Mouse (Mus musculus) right cerebral cortex, postnatal 4 days (tissue): ENCODE measurements around the gene Adcy6.
"Not testable (repeated sequence)": the region's sequence is repeated elsewhere in the genome, so short reads cannot be mapped to it uniquely, and the experiment has no call there.

Experiments used
- DNase-seq: peaks from one replicate; pipeline ENCODE4 v3.0.0-alpha.2; 2022

Adcy6 gene

DNA sequence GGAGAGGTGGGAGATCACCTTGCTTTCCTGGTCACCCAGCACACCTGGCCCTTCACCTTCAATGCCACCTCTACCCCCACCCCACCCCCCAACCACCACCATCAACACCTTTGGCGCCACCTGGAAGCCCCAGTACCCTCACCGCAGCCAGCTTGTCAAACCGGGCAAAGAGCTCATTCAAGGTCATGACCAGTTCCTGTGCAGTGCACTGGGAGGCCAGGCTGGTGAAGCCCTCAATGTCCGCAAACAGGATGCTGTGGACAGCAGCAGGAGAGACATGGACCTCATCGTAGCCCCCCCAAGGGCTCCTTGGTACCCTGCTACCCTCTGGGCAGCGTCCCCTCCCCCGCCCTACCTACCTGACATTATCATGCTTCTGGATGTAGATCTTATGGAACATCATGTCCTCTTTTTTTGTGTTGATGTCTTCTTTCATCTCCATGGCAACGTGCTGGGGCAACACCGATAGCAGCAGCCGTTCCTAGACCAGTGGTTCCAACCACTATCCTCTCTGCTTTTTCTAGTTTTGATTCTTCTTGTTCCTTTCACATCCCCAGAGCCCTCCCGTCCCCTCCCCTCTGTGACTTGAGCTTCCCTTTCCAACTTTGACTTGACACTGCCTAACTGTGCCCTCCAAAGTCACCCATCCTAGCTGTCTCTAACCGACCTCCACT, 9.7 kb downstream of the Adcy6 start:
- DNase-seq: no peak

DNA sequence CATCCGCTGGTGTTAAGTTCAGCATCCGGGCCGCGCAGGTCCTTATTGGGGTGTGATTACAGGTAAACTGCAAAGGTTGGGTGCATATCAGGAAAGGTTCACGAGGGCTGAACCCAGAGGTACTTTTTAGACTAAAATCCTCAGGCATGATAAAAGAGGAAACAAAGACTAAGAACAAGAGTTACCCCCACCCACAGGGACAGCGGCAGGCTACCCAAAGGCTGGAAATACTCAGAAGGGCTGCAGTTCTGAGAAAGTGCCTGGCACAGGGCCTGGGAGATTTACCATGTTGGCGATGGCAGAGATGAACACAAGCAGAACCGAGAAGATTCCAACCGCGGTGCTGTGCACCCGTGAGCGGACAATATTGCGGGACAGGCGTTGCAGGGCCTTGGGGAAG, 13.3 kb downstream of the Adcy6 start:
- no peak for DNase-seq

DNA sequence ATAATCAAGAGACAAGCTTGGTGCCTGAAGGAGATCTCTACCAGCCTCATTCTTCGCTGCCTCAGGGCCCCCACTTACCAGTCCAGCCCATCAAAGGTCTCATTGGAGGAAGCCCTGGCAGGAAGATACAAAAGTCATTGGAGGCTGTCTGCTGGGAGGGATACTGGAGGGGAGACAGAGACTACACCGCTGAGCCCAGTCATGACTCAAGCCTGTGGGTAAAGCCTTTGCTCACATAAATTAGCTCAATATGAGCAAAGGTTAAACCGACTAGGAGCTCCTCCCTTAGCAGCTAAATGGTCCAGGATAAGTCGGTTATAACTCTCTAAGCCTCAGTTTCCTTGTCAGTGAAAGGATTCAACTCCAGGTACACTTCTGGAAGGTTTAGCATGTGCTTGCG, 14.8 kb downstream of the Adcy6 start:
- DNase-seq: no peak

DNA sequence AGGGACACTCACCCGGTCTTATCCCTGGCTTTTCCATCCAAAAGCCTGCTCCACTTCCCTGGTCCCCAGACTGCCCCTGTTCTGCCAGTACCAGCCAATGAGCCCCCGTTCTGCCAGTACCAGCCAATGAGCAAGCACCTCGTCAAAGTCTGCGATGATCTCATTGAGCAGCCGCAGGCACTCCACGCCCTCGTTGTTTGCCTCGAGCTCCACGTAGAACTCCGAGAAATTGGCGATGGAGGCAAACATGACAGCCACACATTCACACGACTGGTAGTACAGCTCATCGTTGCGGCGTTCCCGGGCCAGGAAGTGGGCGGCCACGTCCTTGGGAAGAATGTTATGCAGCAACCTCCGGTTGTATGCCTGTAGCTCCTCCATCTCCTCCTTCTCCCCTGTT, 15.7 kb downstream of the Adcy6 start:
- DNase-seq: no peak

DNA sequence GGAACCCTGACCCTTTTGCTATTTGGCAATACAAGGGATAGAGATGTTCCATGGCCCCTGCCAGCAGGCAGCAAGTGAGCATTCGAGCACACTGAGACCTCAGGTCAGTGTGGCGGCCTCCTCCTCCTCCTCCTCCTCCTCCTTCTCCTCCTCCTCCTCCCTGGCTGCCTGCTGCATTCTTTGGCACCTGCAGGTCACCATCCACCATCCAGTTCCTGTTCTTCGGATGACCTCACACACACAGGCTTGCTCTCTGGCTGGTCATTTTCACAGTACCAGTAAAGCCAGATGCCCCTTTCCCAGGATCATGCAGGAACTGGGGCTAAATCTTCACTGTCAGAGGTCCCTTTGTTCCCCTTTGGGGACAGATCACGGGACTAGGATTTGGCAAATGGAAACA, 18.5 kb downstream of the Adcy6 start:
- no peak for DNase-seq

DNA sequence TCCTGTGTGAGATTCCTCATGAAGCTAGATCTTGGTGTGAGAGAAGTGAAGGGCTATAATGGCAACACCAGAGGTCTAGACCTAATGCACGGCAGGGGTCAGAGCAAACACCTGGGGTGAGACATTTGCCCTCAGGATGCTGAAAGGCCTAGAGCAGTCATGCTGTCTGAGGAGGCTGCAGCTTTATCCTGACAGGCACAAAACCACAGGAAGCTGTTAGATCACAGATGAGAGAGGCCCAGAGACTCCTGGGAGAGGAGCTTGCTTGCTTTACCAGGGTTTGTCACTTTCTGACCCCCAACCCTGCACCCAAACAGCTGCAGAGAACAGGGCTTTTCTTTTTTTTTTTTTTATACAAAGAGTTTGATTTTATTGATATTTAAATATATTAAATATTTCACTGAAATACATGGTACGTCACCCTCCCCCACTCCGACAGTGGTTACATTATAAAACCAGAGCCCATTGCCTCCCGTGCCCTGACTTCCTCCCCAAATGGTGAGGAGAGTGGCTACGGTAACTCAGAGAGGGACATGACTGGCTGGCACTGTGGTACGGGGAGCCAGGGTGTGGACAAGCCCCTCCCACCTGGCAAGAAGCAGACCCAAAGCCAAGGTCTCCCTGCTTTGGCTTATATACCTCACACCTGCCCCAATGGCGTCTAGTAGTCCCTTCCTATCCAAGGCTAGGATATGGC, 20.1 kb downstream of the Adcy6 start:
- DNase-seq: no peak

DNA sequence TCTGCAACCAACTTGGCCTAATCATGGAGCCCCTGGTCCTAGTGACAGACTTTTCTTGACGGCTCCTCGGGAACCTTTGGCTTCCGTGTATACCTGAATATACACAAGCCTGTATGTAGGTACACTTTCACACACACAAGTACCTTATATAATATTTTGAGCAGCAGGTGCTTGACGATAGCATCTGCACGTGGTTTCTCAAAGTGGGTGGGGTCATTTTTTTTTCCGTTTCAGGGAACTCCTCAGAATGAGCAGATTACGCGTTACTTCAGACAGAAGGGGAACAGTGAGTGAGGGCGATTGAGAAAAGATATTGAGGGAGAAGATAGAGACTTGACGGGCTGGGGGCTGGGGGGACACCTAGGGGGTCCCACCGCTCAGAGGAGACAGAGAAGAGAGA, 22.1 kb downstream of the Adcy6 start:
- no peak for DNase-seq

DNA sequence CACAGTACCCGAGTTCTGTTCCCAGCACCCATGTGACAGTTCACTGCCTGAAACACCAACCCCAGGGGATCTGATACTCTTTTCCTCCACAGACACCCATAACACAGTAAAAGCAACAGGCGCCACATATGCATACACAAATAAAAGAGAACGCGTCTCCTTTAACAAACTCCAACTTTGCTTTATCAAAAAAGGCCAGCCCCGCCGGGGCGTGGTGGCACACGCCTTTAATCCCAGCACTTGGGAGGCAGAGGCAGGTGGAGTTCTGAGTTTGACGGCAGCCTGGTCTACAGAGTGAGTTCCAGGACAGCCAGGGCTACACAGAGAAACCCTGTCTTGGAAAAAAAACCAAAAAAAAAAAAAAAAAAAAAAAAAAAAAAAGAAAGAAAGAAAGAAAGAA, 23.7 kb downstream of the Adcy6 start:
- not testable (repeated sequence) for DNase-seq

DNA sequence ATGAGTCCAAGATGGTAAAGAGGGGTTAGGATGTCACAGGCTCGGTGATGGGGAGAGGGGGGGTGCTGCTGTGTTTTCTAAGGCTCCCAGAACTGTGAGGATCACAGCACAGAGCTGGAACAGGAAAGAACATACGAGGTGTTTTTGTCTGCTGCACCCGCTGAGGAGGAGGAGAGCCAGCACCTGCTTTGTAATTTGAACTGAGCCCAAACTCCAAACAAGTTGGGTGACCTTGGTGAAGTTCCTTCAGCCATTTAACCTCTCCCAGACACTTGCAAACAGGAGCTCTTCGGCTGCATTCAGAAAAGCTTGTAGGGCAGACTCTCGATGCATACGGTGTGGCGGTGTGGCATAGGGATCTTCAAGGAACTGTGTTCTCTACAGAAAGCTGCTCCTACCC, 24.5 kb downstream of the Adcy6 start:
- DNase-seq: no peak

DNA sequence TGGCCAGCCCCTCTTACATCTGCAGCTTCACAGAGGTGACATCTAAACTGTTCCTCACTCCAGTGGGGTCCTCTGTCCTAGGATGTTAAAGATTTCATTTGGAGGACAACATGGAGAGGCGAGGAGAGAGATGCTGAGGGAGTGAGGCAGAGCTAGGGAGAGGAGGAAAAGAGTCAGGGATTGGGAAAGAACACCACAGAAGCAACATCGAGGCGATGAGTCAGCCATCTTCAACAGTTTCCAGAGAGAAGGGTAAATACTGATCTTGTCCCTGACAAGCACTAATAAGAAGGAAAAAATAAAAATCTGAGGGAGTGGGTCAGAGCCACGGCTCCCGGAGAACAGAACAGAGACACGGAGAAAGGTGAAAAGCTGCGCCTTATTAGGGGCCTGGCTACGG, 26.9 kb downstream of the Adcy6 start:
- no peak for DNase-seq

DNA sequence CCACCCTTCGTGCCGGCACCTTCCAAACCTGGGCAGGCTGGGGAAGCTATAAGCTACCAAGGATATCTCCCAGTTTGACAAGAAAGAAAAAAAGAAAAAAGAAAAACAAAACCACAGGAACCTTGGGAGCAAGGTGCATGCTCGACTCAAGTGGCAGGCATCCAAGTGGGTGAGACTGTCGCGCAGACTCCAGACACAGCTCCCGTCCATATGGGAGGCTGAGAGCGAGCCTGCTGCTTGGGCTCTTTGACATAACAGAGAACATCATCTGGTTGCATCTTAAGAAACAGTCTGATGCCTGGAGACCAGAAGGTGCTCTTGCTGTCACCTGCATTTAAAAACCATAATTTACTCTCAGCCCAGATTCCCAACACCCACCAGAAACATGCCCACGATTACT, 27.5 kb downstream of the Adcy6 start:
- DNase-seq: no peak

DNA sequence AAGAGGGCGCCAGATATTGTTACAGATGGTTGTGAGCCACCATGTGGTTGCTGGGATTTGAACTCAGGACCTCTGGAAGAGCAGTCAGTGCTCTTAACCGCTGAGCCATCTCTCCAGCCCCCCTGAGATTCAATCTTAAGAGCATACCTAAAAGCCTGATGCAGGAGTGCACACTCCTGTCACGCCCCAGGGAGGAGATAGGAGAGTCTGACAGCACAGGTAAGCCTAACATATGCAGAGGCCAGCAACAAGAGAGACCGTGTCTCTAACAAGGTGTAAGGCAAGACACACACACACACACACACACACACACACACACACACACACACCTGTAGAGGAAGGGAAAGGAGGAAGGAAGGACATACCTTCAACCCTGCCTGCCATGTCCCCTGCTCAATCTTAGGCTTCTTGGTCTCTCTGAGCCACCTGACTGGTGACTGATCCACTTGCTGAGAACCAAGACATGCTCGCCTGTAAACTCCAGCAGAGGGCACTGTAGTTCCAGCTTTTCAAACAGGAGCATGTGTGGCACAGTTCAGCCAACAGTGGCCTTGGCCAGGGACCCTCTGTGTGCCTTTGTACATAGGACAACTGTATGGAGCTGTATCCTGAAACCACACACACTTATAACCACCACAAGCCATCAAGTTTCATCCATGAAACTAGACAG, 29.9 kb downstream of the Adcy6 start:
- DNase-seq: peak; percentile 70

DNA sequence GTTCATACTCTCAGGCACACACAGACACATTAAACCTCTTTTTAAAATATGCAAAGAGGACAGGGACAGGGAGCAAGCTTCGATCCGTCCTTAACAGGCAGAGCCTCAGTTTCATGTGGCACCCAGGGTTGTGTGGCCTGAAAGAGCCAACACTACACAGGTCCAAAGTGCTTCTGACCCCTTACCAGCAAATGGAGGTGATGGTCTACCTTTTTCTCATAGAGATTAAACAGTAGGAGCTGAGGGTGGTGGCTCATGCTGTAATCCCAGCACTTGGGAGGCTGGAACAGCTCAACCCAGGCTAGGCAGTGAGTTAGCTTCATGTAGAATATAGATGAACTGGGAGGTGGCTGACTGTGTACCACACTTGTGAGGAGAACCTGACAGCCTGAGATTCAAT, 30.6 kb downstream of the Adcy6 start:
- DNase-seq: no peak

DNA sequence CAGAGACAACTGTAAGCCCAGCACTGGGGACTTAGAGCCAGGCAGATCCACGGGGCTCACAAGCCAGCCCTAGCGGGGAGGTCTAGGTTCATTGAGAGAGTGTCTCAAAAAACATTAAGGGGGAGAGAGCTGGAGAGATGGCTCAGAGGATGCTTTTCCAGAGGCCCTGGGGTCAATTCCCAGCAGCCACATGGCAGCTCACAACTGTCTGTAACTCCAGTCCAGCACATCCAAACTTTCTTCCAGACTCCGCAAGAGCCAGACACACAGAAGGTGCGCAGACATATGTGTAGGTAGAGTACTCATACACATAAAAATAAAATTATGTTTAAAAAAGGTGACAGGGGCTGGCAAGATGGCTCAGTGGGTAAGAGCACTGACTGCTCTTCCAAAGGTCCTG, 36.6 kb downstream of the Adcy6 start:
- no peak for DNase-seq

DNA sequence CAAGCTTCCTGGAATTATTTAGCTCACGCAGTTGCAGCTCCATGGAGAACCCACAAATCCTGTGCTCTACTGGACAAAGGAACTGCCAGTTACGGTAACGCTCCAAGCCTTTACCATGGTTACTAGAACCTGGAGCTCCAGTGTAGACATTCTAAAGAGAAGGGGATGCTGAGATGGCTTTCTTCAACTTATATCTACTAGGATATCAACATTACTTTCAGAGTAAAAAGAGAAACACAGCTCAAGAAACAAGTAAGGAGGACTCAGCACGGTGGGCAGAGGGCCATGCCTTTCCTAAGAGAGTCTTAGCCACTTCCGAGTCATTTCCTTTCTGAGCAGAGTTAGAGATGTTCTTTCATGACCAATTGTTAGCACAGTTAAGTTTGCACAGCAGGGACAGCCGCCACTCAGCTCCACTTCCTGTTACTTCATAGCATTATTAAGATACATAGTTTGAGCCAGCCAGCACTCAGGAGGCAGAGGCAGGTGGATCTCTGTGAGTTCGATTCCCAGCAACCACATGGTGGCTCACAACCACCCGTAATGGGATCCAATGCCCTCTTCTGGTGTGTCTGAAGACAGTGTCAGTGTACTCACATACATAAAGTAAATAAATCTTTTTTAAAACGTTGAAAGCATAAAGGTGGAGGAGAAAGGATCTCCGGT, 38.9 kb downstream of the Adcy6 start, which contains the start of the genes Ccnt1 and 4930415O20Rik:
Gene Ccnt1, minus strand, starts transcription at position 51 of the 666 bp plus-strand sequence.
Gene 4930415O20Rik, plus strand, starts transcription at position 132 of the 666 bp plus-strand sequence.
- no peak for DNase-seq

DNA sequence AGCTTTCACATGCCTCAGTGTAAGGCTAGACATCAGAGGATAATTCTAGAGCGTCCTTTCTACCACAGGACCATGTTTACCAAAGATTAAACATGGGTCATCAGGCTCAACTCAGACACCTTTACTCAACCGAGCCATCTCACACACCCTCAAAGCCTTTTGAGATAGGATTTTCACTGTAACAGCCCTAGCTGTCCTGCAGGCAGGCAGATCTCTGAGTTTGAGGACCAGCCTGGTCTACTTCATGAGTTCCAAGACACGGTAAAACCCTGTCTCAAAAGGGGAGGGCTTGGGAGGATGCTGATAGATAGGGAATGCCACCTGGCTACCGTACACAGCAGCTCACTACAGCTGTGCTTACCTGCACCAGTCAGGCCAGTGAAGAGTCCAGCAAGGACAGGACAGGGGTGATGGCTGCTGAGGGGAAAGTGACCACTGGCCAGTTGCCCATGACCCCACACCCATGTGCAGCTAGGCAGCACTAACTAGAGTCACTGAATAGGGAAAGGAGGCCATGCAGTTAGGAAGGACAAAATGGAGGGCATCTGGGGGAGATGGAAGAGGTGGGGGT, 40.0 kb downstream of the Adcy6 start:
- no peak for DNase-seq

DNA sequence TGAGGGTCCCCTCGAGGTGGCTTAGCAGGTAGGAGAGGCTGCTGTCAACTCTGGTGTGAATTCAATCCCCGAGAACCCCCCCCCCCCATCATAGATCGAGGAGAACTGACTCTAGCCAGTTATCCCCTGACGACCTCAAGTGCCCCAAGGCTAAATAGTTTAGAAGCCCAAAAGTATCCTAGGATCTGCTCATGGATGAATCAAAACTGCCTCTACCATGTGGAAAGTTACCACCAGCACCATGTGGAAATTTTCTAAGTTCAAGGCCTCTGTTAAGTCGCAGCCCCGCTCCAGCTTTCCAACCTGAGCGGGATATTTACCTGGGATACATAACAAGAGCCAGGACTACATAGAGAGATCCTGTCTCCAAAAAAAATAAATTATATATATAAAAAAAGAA, 40.7 kb downstream of the Adcy6 start:
- DNase-seq: no peak

DNA sequence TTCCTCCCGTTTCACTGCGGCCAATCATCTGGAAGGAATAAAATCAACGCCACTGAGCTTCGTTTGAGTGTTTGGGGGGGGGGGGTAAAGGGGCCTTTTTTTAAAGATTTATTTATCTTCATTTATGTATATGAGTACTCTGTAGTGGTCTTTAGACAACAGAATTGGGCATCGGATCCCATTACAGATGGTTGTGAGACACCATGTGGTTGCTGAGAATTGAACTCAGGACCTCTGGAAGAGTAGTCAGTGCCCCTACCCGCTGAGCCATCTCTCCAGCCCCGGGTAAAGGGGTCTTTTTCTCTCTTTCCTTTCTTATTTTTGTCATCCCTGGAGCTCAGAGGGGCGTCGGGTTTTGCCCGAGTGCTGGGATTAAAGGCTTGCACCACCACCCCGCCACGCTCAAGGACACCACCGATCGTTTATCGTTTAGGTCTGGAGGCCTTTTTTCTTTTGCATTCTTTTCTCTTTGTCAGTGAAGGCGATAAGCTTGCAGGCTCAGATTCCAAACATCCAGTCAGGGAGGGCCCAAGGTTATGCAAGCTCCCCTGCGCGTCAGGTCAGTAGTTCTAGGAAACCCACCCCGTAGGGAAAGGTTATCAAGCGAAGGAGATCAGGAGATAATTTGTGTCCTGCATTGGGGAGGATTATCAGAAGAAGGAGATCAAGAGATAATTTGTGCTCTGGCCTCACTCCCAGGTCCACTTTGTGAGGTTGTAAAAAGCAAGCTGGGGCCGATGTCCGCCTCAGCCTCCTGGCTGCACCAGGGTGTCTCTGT, 41.4 kb downstream of the Adcy6 start:
- no peak for DNase-seq

DNA sequence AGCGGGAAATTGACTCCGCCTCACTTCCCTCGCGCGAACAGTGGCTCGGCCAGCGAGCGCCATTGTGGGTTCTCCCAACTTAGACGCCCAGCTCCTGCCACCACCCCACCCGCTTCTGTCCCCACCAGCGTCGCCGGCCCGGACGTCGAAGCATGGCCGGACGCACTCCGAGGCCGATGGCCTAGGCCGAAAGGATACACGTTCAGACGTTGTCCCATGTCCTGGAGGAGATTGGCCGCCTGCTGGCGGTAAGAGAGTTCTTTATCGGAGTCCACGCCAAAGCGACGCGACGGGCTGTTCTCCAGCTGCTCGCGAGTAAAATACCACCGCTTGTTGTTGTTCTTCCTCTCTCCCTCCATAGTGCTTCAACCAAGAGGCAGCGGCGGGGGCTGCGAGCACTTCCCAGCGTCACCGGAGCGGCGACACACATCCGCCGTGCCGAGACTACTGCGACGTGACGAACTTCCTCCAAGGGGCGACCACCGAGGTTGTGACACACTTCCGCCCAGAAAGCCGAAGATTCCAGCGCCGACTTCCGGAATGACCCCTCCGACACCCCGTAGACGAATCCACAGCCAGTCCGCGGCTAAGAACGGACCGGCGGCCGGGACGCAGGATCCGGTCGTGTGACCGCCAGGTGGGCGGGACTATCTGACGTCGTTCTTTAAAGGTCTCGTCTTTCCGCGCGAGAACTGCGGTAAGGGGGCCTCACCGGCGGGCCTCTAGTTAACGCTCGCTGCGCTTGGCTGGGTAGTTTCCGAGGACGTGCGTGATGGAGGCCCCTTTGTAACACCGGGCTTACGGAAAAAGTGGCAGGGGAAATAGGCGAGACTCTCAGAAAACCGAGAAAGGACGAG, 42.4 kb downstream of the Adcy6 start:
- DNase-seq: peak; percentile 98

DNA sequence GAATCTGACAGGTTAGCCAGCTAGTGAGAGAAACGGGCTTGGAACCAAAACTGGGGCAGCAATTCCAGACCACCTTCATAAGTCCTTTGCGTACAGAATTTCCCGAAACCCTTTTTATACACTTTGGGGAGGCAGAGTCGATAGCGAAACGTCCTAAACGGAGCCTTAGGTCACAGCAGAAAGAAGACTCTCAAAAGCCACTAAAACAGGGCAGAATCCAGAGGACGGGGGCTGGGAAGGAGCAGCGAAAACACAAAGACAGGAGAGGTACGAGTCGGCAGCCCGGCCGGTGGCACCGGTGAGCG, 43.0 kb downstream of the Adcy6 start:
- no peak for DNase-seq

DNA sequence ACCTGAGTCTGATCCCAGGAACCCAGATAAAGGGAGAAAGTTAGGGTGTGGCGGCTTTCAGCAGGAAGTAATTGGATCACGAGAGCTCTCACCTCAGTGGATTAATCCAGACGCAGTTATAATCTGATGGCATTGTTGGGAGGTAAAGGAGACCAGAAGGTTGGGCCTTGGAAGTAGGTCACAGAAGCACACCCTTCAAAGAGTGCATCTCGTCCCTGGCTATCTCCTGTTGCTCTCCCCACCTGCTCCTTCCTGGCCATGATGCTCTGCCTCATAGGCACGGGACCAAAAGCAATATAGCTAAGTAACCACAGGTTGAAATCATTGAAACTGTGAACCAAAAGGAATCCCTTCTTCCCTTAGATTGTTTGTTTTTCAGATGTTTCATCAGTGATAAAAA, 52.7 kb downstream of the Adcy6 start:
- DNase-seq: no peak

DNA sequence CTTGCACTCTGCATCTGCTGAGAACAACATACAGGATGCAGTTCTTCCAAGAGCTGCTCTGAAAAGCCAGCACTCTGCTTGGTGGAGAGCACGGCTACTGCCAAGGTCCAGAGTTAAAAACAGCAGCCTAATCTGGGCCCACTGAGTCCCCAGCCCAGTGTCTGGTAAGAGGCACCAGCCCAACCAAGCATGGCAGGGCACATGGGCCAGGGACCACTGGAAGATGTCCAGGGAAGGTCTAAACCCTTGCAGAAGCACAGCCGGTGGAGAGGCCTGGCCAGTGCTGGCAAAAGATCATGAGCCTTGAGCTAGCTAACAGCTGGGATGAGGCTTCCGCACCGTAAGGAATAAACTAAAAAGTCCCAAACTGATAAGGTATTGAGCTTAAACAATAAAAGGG, 54.0 kb downstream of the Adcy6 start:
- DNase-seq: no peak
